Mouse (Mus musculus) right cerebral cortex, postnatal 14 days (tissue): ENCODE measurements around the gene Gm20388.

Experiments
- DNase-seq: peaks from one replicate; pipeline ENCODE4 v3.0.0; 2022

Gene Gm20388

GRCm38 (mm10) chr8:121948321-121949145, 2037.9 kb downstream of the Gm20388 start:
- DNase-seq: no peak

- DNase-seq: no peak
Measured at GRCm38 (mm10) chr8:121949222-121949800, 2038.7 kb downstream of the Gm20388 start, which contains the start of gene Banp. Gene Banp (plus strand): TSS chr8:121949750.

- peak; percentile 98 for DNase-seq
Measured at GRCm38 (mm10) chr8:121949941-121950748, 2039.5 kb downstream of the Gm20388 start.

GRCm38 (mm10) chr8:121950749-121951655, 2040.4 kb downstream of the Gm20388 start:
- peak; percentile 76 for DNase-seq

DNA sequence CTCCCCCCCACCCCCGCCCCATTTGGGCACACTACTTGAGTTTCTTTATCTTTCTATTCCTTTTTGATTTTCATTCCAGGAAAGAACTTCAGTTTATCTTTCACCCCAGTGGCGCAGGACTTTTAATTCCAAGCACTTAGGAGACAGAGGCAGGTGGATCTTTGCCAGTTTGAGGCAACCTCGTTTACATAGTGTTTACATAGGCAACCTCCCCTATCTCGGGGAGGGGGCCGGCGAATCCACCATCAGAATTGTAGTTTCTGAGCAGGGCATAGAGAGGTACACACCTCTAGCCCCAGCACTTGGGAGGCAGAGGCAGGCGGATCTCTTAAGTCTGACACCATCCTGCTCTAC, 2041.0 kb downstream of the Gm20388 start:
- no peak for DNase-seq

DNA sequence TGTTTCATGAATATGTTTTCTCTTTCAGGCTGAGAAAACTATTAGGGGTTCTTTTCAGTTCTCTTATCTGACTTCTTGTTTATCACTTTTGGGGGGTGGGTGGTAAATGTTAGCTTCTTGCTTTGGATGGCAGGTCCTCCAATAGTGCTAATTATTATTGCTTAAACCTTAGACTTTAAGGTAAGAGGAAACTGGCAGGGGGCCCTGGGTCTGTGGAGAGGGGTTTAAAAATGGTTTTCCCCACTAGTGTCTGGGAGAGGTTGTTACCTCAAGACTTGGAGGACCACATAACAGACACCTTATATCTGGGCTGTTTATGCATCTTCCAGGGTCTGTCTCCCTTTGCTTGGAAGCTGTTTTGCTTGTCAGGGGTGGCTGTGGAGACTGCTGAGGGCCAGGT, 2041.5 kb downstream of the Gm20388 start:
- no peak for DNase-seq

DNA sequence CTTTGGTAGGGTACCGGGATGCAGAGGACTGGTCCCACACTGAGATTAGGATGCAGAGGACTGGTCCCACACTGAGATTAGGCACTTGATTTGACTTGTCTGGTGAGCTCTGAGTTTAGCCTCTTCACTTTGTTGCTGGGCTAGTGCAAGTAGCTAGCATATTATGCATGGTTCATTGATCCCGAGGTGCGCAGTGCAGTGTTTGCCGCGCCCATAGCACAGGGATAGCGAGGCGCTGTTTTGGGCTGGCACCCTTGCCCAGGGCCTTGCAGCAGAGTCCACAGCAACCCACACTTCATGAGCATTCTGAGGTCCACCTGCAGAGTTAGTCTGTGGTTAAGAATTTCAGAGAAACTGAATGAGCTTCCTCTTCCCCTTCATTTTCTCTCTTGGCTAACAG, 2042.2 kb downstream of the Gm20388 start:
- DNase-seq: no peak

DNA sequence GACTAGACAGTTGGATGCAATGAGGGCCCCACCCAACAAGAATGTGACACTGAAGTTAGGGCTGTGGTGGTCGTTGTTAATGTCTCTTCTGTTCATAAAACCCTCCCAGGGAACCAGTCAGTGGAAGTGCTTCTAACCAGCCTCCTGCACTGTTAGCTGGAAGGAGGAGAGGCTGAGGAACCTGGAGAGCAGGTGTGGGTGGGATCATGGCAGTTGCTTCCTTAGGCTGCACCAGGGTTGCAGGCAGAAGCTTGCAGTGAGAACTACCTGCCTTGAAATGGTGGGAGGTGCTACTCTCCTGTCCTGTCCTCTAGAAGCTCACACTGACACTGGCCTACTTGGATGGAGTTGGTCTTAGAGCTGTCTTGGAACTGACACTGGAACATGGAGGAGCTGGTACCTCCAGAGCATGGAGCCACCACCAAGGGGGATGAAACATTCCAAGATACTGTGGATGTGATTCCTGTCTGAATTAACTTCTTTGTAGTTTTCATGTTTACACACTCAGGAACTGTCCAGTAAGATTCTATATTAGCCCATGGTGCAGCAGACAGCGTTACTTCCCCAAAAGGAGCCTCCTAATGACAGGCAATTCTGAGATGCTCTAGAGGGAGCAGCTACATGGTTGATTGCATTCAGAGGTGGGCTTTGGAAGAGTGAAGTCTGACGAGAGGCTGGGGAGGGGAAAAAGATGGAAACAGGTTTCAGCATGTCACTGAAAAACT, 2043.3 kb downstream of the Gm20388 start:
- no peak for DNase-seq

GRCm38 (mm10) chr8:121954981-121955555, 2044.4 kb downstream of the Gm20388 start:
- DNase-seq: no peak

DNA sequence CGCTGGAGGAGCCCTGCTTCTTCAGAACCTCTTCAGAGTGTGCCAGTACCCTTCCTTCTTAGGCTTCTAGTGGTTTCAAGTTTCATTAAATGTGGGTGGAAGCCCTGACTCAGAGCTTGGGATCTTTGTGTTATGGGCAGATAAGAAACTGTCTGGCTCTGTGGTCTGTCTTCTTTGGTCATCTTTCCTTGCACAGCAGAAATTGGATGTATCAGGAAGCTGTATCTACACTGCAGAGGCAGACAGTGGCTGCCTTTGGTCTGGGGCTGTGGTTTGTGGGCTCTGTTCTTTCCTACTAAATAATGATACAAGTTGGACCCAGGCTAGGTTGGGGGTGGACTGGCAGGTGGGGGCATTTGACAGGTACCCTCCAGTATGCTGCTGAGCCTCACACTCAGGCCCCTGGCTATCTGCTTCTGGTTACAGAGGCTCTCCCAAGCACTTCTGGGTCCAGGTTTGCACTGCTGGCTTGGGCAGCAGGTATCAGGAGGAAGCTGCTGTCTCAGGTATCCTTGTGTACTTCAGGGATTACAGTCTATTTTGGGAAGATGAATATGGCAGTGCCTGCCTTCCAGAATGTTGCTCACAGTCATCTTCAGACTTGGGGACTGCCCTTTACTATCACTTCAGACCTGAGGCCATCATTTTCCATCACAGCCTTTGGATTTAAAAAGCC, 2045.3 kb downstream of the Gm20388 start:
- no peak for DNase-seq

DNA sequence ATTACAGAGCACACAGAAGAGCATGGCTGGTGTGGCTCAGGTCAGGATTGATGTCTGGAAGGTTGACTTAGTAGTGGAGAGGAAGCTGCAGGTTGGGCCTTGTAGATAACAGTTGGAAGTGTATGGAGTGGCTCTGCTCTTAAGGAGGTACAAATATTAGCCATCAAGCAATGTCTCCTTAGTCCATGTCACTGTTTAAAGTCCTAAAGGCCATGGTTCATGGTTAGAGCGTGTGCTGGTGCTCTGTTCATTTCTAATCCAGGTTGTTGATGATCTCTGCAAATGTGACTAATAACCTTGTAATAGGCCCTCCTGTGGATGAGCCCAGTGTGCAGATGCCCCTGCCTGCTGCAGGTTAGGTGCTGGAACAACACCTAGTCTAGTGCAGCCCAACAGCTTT, 2047.8 kb downstream of the Gm20388 start:
- DNase-seq: no peak

GRCm38 (mm10) chr8:121962892-121963291, 2052.3 kb downstream of the Gm20388 start:
- no peak for DNase-seq

DNA sequence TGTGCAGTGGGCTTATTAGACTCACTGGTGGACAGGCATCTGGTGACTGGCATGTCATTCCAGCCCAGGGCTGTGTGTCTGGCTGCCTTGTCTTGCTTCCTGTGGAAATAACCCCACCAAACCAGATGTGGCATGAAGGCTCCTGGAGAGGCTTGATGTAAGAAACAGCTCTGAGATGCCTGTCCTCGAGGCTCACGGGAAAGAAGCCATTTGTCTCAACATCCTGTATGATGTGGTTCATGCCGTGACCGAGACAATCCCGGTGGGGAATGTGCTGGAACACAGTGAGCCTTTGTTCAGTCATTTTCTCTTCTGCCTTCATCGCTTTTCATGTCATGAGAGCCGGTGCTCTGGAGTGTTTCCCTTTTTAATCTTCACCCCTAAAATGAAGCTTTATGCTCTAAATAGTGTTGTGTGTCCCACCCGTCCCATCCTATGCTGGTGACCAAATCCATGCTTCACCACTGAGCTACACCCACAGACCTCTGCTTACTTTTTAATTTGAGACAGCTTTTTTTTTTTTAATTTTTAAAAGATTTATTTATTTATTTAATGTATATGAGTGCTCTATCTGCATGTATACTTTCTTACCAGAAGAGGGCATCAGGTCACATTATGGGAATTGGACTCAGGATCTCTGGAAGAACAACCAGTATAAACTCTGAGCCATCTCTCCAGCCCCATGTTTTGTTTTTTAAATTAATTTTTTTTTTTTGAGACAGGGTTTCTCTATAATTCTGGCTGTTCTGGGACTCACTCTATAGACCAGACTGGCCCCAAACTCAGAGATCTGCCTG, 2054.3 kb downstream of the Gm20388 start:
- DNase-seq: no peak

DNA sequence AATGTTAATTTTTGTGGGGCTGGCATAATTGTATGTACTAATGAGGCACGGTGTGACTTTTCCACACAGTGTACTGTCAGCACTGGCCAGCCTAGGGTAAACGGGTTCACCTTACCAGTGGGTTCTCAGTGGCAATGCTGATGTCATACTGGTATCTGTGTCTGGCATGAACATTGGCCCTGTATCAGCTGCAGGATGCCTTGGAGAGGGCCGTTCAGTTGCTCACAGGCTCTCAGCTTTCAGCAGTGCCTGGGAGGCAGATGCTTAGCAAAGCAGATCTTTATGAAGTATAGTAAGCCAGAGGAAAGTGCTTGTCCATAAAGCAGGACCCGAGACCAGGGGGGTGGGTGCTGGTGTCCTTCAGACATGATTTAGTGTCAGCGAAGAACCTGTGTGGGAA, 2055.5 kb downstream of the Gm20388 start:
- no peak for DNase-seq

GRCm38 (mm10) chr8:121966714-121967448, 2056.2 kb downstream of the Gm20388 start:
- DNase-seq: no peak

GRCm38 (mm10) chr8:121967977-121968376, 2057.3 kb downstream of the Gm20388 start:
- no peak for DNase-seq

GRCm38 (mm10) chr8:121968542-121968941, 2057.9 kb downstream of the Gm20388 start:
- DNase-seq: no peak

GRCm38 (mm10) chr8:121970225-121970624, 2059.6 kb downstream of the Gm20388 start:
- no peak for DNase-seq

DNA sequence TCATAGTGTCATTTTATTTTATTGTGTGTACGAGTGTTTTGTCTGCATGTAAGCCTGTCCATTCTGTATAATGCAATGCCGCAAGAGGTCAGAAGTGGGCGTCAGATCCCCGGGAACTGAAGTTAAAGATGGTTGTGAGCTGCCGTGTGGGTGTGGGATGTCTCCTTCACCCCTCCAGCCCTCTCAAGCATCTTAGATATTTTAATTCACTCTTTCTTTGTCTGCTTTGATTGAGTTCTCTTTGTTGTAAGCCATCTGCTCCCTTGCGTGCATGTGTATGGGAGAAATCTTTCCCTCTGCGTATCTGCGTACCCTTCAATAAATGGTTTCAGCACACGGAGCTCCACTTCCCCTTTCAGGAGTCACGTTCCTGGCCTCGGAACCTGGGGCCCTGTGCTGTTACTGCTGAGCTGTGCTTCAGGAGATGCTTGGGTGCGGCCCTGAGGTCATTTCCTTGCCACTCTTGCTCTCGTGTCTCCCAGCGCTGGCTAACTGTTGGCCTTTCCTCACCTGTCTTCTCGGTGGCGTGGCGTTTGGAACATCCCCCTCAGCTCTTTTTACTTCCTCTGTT, 2060.9 kb downstream of the Gm20388 start:
- no peak for DNase-seq
